Mouse (Mus musculus): ENCODE measurements around the gene Ccdc13.

DNA sequence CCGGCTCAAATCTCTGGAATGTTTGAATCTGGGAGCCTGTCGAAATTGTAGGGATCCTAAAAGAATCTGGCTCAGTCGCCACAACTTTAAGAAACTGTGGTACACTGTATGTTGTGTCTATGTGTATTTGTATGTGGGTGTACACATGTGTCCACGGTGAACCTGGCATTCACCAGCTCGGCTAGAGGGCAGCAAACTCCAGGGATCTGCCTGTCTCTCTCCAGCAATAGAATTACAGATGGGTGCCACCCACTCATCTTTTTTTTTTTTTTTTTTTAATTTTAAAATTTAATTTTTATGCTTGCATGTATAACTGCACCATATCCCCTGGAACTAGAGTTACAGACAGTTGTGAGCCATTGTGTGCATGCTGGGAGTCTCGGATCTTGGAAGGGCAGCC lies 42.0 kb upstream of the Ccdc13 start:
- TF ChIP-seq CTCF (IDR thresholded peaks at IDR 0.05; ENCODE audit: control insufficient read depth, insufficient read depth, low read length) (peak; percentile 45; the same call in 1 of the 2 replicates), POLR2A (IDR thresholded peaks at IDR 0.05; ENCODE audit: borderline replicate concordance, control insufficient read depth, low read depth, low read length) (no peak)

Data from bone marrow, adult 2 months (tissue).